9 mouse cellular contexts compared by ENCODE assay signal in the genomic region with DNA sequence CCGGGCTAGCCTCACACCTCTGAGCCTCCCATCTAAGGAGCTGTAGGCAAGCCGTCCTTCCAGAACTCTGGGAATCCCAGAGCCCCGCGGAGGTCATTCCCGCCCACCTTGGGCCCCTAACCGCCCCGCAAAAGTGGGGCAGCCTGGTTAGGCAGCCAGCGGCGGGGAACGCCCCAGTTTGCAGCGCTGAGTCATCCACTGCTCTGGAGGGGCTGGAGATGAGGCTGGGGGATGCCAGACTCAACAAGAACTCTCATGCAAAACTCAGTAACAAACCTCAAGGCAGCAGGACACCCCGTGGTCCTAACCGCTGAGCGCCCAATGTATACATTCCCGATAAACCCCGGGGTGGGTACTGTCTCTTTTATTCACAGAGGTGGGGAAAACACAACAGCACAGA. TPM values are rescaled to one million over a fixed set of nuclear protein-coding genes. Genes with fewer than 3 reads are reported as not detected.
DNase-seq lines count a peak whose midpoint lies in the region; ATAC-seq and TF ChIP-seq lines count a peak whose summit lies in the region.
"Had no signal": no experiment of that assay in that cellular context is flagged by ENCODE, and none has a peak within 500 bp of the region (broad histone marks: within the 10 kb centered on the region; RNA-seq: fewer than 3 reads in every experiment).

No protein-coding gene starts in this region.

- peak overlapping the region; percentile 50; the same call in 1 of the 2 replicates for H3K9ac ChIP-seq in heart, embryonic 15.5 days
- H3K9ac ChIP-seq in hindbrain, embryonic 14.5 days, result peak overlapping the region; percentile 91
- H3K9ac ChIP-seq in midbrain, embryonic 15.5 days, result peak overlapping the region; percentile 93

- H3K36me3 ChIP-seq in heart, embryonic 15.5 days, result no peaks in the 10 kb centered on the region
- H3K36me3 ChIP-seq in hindbrain, embryonic 14.5 days (replicated peaks; ENCODE audit: control insufficient read depth, insufficient read depth), result no peaks in the 10 kb centered on the region
- H3K36me3 ChIP-seq in midbrain, embryonic 15.5 days (replicated peaks), result no peaks in the 10 kb centered on the region

- WGBS in heart, embryonic 15.5 days, result 14% methylated on average over 16 of the region's 16 CpGs
- 7% methylated on average over 16 of the region's 16 CpGs for WGBS in hindbrain, embryonic 14.5 days
- 8% methylated on average over 16 of the region's 16 CpGs for WGBS in midbrain, embryonic 15.5 days

- no peak for TF ChIP-seq CTCF in bone marrow macrophage, adult 2 months (IDR thresholded peaks at IDR 0.05; ENCODE audit: low read depth, low read length)

- DNase-seq in heart, postnatal 4 days, result no peak
- DNase-seq in hindbrain, embryonic 14.5 days (ENCODE audit: low spot score), result no peak
- no peak for DNase-seq in thymus, postnatal 10 days (ENCODE audit: low spot score in 2 of 2)
- no peak for DNase-seq in left cerebral cortex, postnatal 25 days (ENCODE audit: low spot score in 2 of 2)
- DNase-seq in cerebellum, adult 18-20 months, result no peak

- peak overlapping the region; percentile 99 for H3K4me2 ChIP-seq in heart, embryonic 15.5 days
- H3K4me2 ChIP-seq in hindbrain, embryonic 14.5 days (replicated peaks), result peak overlapping the region; percentile 99
- H3K4me2 ChIP-seq in midbrain, embryonic 15.5 days, result peak overlapping the region; percentile 95

- H3K4me3 ChIP-seq in heart, embryonic 15.5 days, result peak overlapping the region; percentile 86
- peak overlapping the region; percentile 59 for H3K4me3 ChIP-seq in bone marrow macrophage, adult 2 months (ENCODE audit: insufficient read depth, low read length)
- H3K4me3 ChIP-seq in hindbrain, embryonic 14.5 days (replicated peaks; ENCODE audit: low read length), result peak overlapping the region; percentile 87
- peak overlapping the region; percentile 76 for H3K4me3 ChIP-seq in midbrain, embryonic 15.5 days

- TF ChIP-seq POLR2A in bone marrow macrophage, adult 2 months (IDR thresholded peaks at IDR 0.05; ENCODE audit: borderline replicate concordance, low read depth, low read length), result no peak

- H3K9me3 ChIP-seq in heart, embryonic 15.5 days (replicated peaks), result 0 out of 2 replicates have a peak, but pooled peaks cover 5% of the 10 kb centered on the region
- H3K9me3 ChIP-seq in hindbrain, embryonic 14.5 days (ENCODE audit: control insufficient read depth, low read length), result no peaks in the 10 kb centered on the region
- H3K9me3 ChIP-seq in midbrain, embryonic 15.5 days, result no peaks in the 10 kb centered on the region

- intact Hi-C loops in left cerebral cortex, postnatal 25 days (cut with DNase I), result no loop called here

- no peak overlapping the region for H3K27ac ChIP-seq in heart, embryonic 15.5 days
- no peak overlapping the region for H3K27ac ChIP-seq in bone marrow macrophage, adult 2 months (ENCODE audit: insufficient read depth, low read depth, low read length)
- H3K27ac ChIP-seq in hindbrain, embryonic 14.5 days, result no peak overlapping the region
- H3K27ac ChIP-seq in midbrain, embryonic 15.5 days, result peak overlapping the region; percentile 96; the same call in 1 of the 2 replicates

- H3K4me1 ChIP-seq in heart, embryonic 15.5 days (replicated peaks), result peaks cover 87% of the 10 kb centered on the region
- peaks cover 26% of the 10 kb centered on the region for H3K4me1 ChIP-seq in bone marrow macrophage, adult 2 months (ENCODE audit: control insufficient read depth, insufficient read depth, low read length)
- H3K4me1 ChIP-seq in hindbrain, embryonic 14.5 days (replicated peaks; ENCODE audit: control insufficient read depth, insufficient read depth, low read length), result peaks cover 68% of the 10 kb centered on the region
- H3K4me1 ChIP-seq in midbrain, embryonic 15.5 days, result peaks cover 72% of the 10 kb centered on the region

- no peak for ATAC-seq in heart, embryonic 15.5 days (replicated peaks; ENCODE audit: insufficient number of reproducible peaks, insufficient read depth, low FRiP score, low read depth)
- ATAC-seq in hindbrain, embryonic 14.5 days (ENCODE audit: low FRiP score), result no peak
- ATAC-seq in midbrain, embryonic 15.5 days (replicated peaks), result no peak
- ATAC-seq: Patski had no signal

- H3K27me3 ChIP-seq in heart, embryonic 15.5 days, result peaks cover 47% of the 10 kb centered on the region
- no peaks in the 10 kb centered on the region for H3K27me3 ChIP-seq in hindbrain, embryonic 14.5 days (ENCODE audit: control insufficient read depth, insufficient read depth, low read length)
- no peaks in the 10 kb centered on the region for H3K27me3 ChIP-seq in midbrain, embryonic 15.5 days (replicated peaks)
- H3K27me3 ChIP-seq: Patski had no signal

RNA-seq across cellular contexts. Expression of gene Ptprs, which starts 4.2 kb away (rescaled TPM):
- 37.6 and 62.0 TPM in 2 replicates for polyA plus RNA-seq in heart, embryonic 15.5 days (2015; fragmentation: Nextera tagmentation; extraction: Ambion mirVana)
- total RNA-seq in heart, postnatal 4 days (2021), result 100 to 1,000 TPM; 140 to 141 TPM
- 75.2 and 77.2 TPM in 2 replicates for polyA plus RNA-seq in bone marrow macrophage, adult 2 months (2012; ENCODE audit: insufficient read depth, insufficient read length, missing spikeins)
- 272 and 276 TPM in 2 replicates for polyA plus RNA-seq in hindbrain, embryonic 14.5 days (2014; fragmentation: Nextera tagmentation; extraction: Ambion mirVana)
- 339 and 349 TPM in 2 replicates for polyA plus RNA-seq in midbrain, embryonic 15.5 days (2015; fragmentation: Nextera tagmentation; extraction: Ambion mirVana)
- total RNA-seq in left cerebral cortex, postnatal 25 days (2021), result 100 to 1,000 TPM; 621 to 622 TPM

RNA-seq across cellular contexts. Expression of gene Znrf4, which starts 40.1 kb away (rescaled TPM):
- polyA plus RNA-seq in heart, embryonic 15.5 days (2015; fragmentation: Nextera tagmentation; extraction: Ambion mirVana), result not detected in 2 replicates
- not detected for total RNA-seq in heart, postnatal 4 days (2021)
- polyA plus RNA-seq in bone marrow macrophage, adult 2 months (2012; ENCODE audit: insufficient read depth, insufficient read length, missing spikeins), result not detected in 2 replicates
- not detected in 2 replicates for polyA plus RNA-seq in hindbrain, embryonic 14.5 days (2014; fragmentation: Nextera tagmentation; extraction: Ambion mirVana)
- not detected in 2 replicates for polyA plus RNA-seq in midbrain, embryonic 15.5 days (2015; fragmentation: Nextera tagmentation; extraction: Ambion mirVana)
- total RNA-seq in left cerebral cortex, postnatal 25 days (2021), result not detected
- polyA plus RNA-seq: Patski had no signal
